Mouse (Mus musculus) olfactory bulb, adult 2 months (tissue): Measurements from ENCODE around the gene Tgm4.

Source experiments
- CTCF ChIP-seq: fragments of 200-500 bp; IDR thresholded peaks from 2 replicates; pipeline ENCODE4 v1.5.1; 2012; ENCODE audit warnings: low read depth, mild to moderate bottlenecking, low read length, moderate library complexity; ENCODE audit not compliant: insufficient read depth
- POLR2A ChIP-seq: fragments of 200-500 bp; IDR thresholded peaks from 2 replicates; pipeline ENCODE4 v1.6.1; 2012; ENCODE audit warnings: mild to moderate bottlenecking, low read depth, low read length, moderate library complexity; ENCODE audit not compliant: insufficient read depth

GRCm38 (mm10) chr9:123058724-123059292 is 24.3 kb downstream of the Tgm4 start:
- TF ChIP-seq CTCF (no peak), POLR2A (no peak)
